Mouse (Mus musculus) liver, adult 2 months (tissue): ENCODE results near the gene Ckap2l.

Experiments
- CTCF ChIP-seq: fragments of 200-500 bp; IDR thresholded peaks from 2 replicates; pipeline ENCODE4 v1.5.1; 2011; ENCODE audit warnings: low read depth, low read length, control low read depth
- POLR2A ChIP-seq: fragments of 200-500 bp; IDR thresholded peaks from 2 replicates; pipeline ENCODE4 v1.6.1; 2011; ENCODE audit warnings: low read length, control low read depth; ENCODE audit not compliant: insufficient read depth; ENCODE audit errors: extremely low read depth

DNA sequence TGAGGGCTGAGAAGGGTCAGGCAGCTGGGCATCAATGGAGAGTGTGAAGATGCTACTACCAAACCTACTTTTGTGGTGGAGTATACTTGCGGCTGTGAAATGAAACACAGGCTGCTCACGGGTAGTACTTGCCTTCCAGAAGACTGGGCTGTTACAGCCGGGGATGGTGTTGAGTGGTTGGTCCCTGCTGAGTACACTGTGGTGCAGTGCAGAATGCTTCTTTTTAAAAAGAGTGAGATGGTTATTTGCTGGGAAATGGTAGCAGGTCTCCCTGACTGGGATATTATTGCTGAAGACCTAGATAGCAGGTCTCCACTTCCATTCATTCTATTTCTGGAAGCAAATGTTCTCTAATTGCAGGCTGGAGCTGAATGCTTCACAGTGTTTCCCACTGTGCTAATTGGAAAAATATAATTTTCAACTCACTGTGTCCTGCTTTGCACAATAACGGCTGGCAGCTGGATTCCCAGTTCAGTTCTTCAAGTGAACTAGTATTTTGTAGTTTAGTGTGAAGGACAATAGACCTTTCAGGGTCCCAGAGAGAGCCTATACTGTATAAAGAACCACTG is 78.4 kb downstream of the Ckap2l start:
- TF ChIP-seq CTCF (no peak), POLR2A (no peak)
